Mouse (Mus musculus): Measurements from ENCODE around the gene Exosc7. TPM values are rescaled to one million over a fixed set of nuclear protein-coding genes. Genes with fewer than 3 reads are reported as not detected.

Exosc7 gene
- polyA plus RNA-seq, 1 experiment from 2014 or later: 157 TPM

DNA sequence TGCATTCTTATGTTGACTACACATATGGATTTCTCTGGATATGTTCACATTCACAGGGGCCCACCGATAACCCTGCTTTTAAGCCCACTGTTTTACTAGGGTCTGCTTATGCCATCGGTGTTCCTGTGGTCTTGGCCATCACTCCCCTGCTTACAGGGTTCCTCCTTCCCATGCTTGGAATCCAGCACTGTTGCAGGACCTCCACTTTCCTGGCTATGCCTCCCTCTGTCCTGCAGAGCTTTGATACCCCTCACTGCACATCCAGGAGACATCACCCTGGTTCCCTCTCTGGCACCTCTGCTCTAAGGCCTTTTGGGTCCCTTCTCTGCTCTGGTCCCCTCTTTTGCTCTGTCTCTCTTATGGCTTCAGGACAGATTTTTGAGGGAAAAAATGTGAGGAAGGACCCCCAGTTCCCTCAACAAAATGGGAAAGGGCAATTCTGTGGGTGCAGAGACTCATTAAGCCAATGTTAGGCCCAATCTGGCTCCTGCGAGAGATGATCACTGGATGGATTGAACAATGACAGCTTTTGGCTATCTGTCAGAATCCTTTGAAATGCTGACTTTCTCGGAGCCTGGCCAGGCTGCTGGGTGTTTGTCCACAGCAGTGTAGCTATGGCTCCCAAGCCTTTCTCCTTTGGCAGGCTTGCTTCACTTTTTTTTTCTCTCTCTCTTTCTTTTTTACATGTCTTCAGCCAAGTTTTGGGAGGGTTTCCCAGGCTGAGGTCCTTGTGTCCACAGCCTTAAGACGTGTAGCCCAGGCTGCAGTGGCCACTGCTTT, 37.4 kb downstream of the Exosc7 start, which contains the start of gene Clec3b:
Gene Clec3b, plus strand, starts transcription at position 706 of the 780 bp plus-strand sequence.
- WGBS: 87% methylated on average over 5 of the region's 5 CpGs
- no peak within 1 kb of the TSS for H3K4me3 ChIP-seq
- no peaks in the 10 kb centered on the region for H3K27me3 ChIP-seq (ENCODE audit: low read depth, poor library complexity, severe bottlenecking)
- H3K4me1 ChIP-seq: no peaks in the 10 kb centered on the region
- peaks cover 6% of the 10 kb centered on the region for H3K36me3 ChIP-seq
- peaks cover 7% of the 10 kb centered on the region; the same call in 1 of the 2 replicates for H3K9me3 ChIP-seq (replicated peaks)
- DNase-seq (ENCODE audit: low spot score): no peak
- no peak within 1 kb of the TSS for H3K27ac ChIP-seq (replicated peaks)

DNA sequence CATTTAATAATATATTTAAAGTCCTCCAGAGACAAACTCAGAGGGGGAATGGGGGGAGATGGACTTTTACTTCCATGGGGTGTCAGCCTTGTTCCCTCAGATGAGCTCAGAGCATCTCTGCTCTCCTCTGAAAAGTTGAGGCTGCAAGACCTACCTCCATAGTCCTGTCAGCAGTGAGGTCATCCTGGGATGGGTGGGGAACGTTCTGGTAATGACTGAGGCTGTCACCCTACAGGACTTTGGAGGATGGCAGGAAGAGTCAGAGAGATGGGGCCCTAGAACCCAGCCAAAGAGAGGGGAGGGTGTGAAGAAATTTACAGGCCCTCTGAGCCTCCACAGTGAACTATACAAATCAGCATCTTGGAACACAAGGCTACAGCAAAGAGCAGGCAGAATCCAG, 38.5 kb downstream of the Exosc7 start:
- no peaks in the 10 kb centered on the region for H3K36me3 ChIP-seq
- no peak for DNase-seq (ENCODE audit: low spot score)
- no peak overlapping the region for H3K27ac ChIP-seq (replicated peaks)
- WGBS: 74% methylated on average over 1 of the region's 1 CpGs
- H3K27me3 ChIP-seq (ENCODE audit: low read depth, poor library complexity, severe bottlenecking): peaks cover 4% of the 10 kb centered on the region; the same call in 1 of the 2 replicates
- H3K9me3 ChIP-seq (replicated peaks): no peaks in the 10 kb centered on the region
- H3K4me3 ChIP-seq: no peak overlapping the region
- peaks cover 1% of the 10 kb centered on the region; the same call in 1 of the 2 replicates for H3K4me1 ChIP-seq

DNA sequence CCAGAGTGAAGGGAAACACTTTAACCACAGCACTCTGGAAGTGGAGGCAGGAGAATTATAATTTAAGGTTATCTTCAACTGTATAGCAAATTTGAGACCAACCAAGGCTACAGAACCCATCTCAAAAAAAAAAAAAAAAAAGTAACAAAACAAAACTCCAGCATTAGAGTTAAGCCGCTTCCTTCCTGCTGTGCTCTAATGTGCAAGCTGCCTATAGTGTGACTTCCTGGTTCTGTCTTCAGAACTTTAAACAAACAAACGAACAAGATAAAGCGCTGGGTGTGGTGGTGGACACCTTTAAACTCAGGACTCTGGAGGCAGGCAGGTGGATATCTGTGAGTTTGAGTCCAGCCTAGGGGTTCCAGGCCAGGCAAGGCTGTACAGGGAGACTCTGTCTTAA, 39.0 kb downstream of the Exosc7 start:
- 78% methylated on average over 3 of the region's 3 CpGs for WGBS
- H3K4me1 ChIP-seq: peaks cover 6% of the 10 kb centered on the region

DNA sequence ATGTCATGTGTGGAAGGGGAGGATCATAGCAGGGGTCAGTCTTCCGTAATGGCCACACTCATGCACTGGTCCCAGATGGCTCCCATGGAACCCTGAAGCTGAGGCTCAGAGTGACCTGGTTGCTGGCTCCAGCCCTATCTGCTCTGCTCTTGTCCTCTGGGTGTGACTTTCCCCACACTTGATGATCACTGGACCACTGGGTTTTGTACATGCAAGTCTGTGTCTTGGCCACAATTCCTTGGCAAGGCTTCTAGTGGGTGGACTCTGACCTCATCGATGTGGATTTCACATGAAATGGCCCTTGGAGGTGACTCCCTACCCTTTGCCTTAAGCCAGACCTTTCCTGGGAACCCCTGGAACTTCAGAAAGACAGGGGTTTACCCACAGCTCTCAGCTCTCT, 40.1 kb downstream of the Exosc7 start:
- Histone ChIP-seq H3K4me1 (peaks cover 7% of the 10 kb centered on the region), H3K27ac (replicated peaks) (no peak overlapping the region), H3K36me3 (no peaks in the 10 kb centered on the region), H3K27me3 (ENCODE audit: low read depth, poor library complexity, severe bottlenecking) (peaks cover 10% of the 10 kb centered on the region), H3K4me3 (no peak overlapping the region), H3K9me3 (replicated peaks) (no peaks in the 10 kb centered on the region)
- 95% methylated on average over 2 of the region's 2 CpGs for WGBS
- DNase-seq (ENCODE audit: low spot score): no peak

More for the DNA sequence above, 39.0 kb downstream of the Exosc7 start:
- Histone ChIP-seq H3K4me3 (no peak overlapping the region), H3K27ac (replicated peaks) (no peak overlapping the region), H3K36me3 (no peaks in the 10 kb centered on the region), H3K27me3 (ENCODE audit: low read depth, poor library complexity, severe bottlenecking) (peaks cover 6% of the 10 kb centered on the region; the same call in 1 of the 2 replicates), H3K9me3 (replicated peaks) (no peaks in the 10 kb centered on the region)
- DNase-seq (ENCODE audit: low spot score): no peak

DNA sequence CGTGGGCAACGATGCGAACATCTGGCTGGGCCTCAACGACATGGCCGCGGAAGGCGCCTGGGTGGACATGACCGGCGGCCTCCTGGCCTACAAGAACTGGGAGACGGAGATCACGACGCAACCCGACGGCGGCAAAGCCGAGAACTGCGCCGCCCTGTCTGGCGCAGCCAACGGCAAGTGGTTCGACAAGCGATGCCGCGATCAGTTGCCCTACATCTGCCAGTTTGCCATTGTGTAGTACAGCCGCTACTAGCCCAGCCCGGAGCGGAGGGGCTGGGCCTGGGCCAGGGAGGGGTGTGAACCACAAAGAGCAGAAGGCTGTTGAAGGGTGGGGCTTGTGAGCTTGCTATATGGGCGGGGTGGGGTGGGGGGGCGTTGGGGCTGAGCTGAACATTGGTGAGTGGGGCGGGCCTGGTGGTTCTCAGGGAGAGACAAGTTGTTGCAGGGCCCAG, 43.9 kb downstream of the Exosc7 start:
- Histone ChIP-seq H3K27me3 (ENCODE audit: low read depth, poor library complexity, severe bottlenecking) (peaks cover 12% of the 10 kb centered on the region), H3K4me3 (peak overlapping the region; percentile 30), H3K27ac (replicated peaks) (peak overlapping the region; percentile 4; the same call in 1 of the 2 replicates), H3K9me3 (replicated peaks) (no peaks in the 10 kb centered on the region), H3K4me1 (peaks cover 7% of the 10 kb centered on the region), H3K36me3 (no peaks in the 10 kb centered on the region)
- WGBS: 32% methylated on average over 30 of the region's 30 CpGs
- DNase-seq (ENCODE audit: low spot score): peak; percentile 30

DNA sequence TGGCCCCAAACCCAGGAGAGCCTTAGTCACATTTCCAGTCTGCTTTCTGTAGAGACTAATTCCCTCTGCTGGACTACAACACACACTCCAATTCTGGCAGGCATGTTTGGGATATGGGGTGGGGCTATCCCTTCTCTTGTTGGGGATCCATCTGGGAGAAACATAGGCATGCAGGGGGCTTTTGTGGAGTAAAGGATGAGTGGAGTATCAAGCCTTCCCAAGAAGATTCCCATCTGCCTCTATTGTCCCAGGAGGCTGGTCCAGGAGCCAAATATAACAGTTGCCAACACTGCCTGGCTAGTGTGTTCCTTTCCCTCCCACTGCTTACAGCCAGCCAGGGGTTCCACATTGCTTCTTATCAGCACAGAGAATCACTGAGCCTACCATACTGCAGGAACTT, 44.7 kb downstream of the Exosc7 start:
- Histone ChIP-seq H3K9me3 (replicated peaks) (no peaks in the 10 kb centered on the region), H3K36me3 (no peaks in the 10 kb centered on the region), H3K4me1 (peaks cover 7% of the 10 kb centered on the region), H3K27ac (replicated peaks) (no peak overlapping the region), H3K4me3 (no peak overlapping the region), H3K27me3 (ENCODE audit: low read depth, poor library complexity, severe bottlenecking) (peaks cover 12% of the 10 kb centered on the region)
- no peak for DNase-seq (ENCODE audit: low spot score)

DNA sequence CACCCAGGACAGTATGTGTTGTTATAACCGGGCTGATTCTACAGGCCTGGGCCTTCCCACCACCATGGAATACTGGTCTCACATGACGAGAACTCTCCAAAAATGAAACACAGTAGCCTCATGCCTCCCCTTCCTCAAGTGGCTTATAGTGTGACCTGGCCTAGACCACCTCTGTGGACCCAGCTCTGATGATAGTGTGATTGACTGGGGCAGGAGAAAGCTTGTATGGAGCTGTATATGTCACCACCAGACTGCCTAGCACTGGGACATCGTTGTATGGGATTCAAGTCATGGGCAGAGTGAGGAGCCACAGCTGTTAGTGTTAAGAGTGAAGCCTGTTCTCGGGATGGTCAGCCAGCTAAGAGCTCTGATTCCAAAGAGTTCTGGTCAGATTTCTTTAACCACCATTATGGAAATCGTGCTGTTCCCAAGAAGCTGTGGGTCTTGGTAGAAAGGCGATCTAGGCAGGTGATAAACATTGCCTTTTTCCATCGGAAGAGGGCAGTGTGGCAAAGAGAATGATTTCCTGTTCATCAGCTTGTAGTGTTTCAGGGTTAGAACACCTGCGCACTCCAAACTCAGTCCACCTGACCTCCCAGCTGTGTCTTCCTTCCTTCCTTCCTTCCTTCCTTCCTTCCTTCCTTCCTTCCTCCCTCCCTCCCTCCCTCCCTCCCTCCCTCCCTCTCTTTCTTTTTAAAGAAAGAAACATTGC, 45.3 kb downstream of the Exosc7 start:
- Histone ChIP-seq H3K9me3 (replicated peaks) (no peaks in the 10 kb centered on the region), H3K4me1 (peaks cover 7% of the 10 kb centered on the region), H3K36me3 (no peaks in the 10 kb centered on the region), H3K4me3 (no peak overlapping the region), H3K27ac (replicated peaks) (no peak overlapping the region), H3K27me3 (ENCODE audit: low read depth, poor library complexity, severe bottlenecking) (peaks cover 12% of the 10 kb centered on the region)
- no peak for DNase-seq (ENCODE audit: low spot score)
- WGBS: 58% methylated on average over 8 of the region's 8 CpGs

DNA sequence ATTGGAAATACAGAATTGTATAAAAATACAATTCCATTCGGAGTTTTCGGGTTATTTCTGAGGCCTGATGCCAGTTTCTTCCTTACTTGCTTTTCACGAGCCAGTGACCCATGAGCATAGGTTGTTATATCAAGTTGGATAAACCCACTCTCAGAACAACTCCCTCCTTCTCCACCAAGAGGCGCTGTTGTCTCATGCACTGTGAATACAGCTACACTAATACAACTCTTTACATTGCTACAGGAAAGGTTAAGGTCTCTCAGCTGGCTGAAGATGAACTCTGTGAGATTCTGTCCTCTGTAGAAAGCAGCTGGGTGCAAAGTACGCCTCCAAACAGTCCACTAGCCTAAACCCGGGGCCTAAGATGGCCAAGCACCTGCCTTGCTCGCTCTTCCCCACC, 46.3 kb downstream of the Exosc7 start:
- no peaks in the 10 kb centered on the region for H3K36me3 ChIP-seq
- 63% methylated on average over 7 of the region's 7 CpGs for WGBS
- peaks cover 7% of the 10 kb centered on the region for H3K4me1 ChIP-seq
- no peak overlapping the region for H3K4me3 ChIP-seq
- peak; percentile 54 for DNase-seq (ENCODE audit: low spot score)
- no peaks in the 10 kb centered on the region for H3K9me3 ChIP-seq (replicated peaks)
- peaks cover 12% of the 10 kb centered on the region for H3K27me3 ChIP-seq (ENCODE audit: low read depth, poor library complexity, severe bottlenecking)
- no peak overlapping the region for H3K27ac ChIP-seq (replicated peaks)

DNA sequence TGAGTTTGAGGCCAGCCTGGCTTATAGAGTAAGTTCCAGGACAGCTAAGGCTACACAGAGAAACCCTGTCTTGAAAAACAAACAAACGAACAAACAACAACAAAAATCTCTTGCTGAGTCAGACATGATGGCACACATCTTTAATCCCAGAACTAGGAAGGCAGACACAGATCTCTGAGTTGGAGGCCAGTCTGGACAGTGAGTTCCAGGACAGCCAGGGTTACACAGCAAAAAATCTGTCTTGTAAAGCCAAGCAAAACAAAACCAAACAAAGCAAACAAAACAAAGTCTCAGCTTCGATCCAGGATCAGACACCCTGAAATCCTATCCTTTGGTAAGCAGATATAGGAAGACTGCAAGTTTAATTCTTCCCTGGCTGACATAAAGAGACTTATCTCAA, 48.8 kb downstream of the Exosc7 start:
- Histone ChIP-seq H3K36me3 (no peaks in the 10 kb centered on the region), H3K4me1 (peaks cover 4% of the 10 kb centered on the region), H3K4me3 (no peak overlapping the region), H3K9me3 (replicated peaks) (no peaks in the 10 kb centered on the region), H3K27ac (replicated peaks) (no peak overlapping the region), H3K27me3 (ENCODE audit: low read depth, poor library complexity, severe bottlenecking) (peaks cover 6% of the 10 kb centered on the region; the same call in 1 of the 2 replicates)
- no peak for DNase-seq (ENCODE audit: low spot score)
- WGBS: 77% methylated on average over 2 of the region's 2 CpGs

DNA sequence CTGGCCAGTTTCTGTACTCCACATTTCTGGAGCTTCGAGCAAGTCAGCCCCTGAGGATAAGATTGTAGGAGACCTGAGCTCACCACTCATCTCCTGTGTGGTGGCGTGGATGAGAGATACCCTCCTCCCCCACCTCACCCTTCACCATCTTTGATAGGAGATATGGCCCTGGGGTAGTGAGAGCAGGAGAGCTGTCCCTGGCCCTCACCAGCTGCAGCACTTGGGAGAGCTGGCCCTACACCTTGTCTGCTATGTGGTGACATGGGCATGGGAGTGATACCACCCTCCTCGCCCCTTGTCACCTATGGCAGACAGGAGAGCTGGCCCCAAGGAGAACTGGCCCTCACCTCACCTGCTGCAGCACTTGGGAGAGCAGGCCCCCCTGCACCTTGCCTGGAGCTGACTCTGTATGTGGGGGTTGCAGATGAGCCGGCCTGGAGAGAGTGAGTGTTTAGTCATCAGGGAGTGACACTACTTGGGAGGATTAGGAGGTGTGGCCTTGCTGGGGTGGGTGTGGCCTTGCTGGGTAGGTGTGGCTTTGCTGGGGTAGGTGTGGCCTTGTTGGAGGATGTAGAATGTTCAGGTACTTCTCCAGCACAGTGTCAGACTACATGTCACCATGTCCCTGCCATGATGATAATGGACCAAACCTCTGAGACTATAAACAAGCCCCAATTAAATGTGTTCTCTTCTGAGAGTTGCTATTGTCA, 50.1 kb downstream of the Exosc7 start:
- 89% methylated on average over 4 of the region's 4 CpGs for WGBS
- H3K4me1 ChIP-seq: no peaks in the 10 kb centered on the region
- peaks cover 2% of the 10 kb centered on the region; the same call in 1 of the 2 replicates for H3K27me3 ChIP-seq (ENCODE audit: low read depth, poor library complexity, severe bottlenecking)
- H3K4me3 ChIP-seq: no peak overlapping the region
- no peaks in the 10 kb centered on the region for H3K9me3 ChIP-seq (replicated peaks)
- no peak overlapping the region for H3K27ac ChIP-seq (replicated peaks)
- no peak for DNase-seq (ENCODE audit: low spot score)
- no peaks in the 10 kb centered on the region for H3K36me3 ChIP-seq

DNA sequence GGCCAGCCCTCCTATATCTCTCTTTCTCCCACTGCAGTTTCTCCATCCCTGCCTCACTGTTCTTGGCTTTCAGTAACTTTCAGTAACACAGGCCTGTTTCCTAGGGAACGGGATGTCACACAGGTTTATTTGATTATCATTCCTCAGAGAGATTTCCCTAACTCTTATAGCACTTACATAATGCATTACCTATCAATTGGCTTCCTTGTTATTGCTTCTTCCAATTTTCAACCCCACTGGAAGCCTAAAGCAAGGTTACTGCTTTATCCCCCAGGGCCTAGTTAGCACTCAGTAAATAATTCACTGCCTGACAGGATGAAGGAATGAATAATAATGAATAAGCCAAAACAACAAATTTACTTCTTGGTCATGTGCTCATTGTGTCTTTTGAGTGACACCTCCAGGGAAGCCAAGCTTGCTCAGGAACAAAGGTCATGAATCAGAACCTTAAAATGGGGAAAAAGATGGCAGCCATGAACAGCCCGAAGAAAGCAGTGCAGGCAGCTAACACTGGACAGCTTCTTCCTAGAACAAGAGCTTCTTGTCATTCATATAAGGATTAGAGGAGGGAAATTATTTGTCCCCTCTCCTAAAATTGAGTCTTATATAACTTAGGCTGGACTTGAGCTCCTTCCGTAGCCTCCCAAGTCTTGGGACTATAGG, 52.9 kb downstream of the Exosc7 start:
- DNase-seq (ENCODE audit: low spot score): no peak
- 85% methylated on average over 3 of the region's 3 CpGs for WGBS
- Histone ChIP-seq H3K4me3 (no peak overlapping the region), H3K36me3 (no peaks in the 10 kb centered on the region), H3K9me3 (replicated peaks) (no peaks in the 10 kb centered on the region), H3K4me1 (no peaks in the 10 kb centered on the region), H3K27me3 (ENCODE audit: low read depth, poor library complexity, severe bottlenecking) (no peaks in the 10 kb centered on the region), H3K27ac (replicated peaks) (no peak overlapping the region)

DNA sequence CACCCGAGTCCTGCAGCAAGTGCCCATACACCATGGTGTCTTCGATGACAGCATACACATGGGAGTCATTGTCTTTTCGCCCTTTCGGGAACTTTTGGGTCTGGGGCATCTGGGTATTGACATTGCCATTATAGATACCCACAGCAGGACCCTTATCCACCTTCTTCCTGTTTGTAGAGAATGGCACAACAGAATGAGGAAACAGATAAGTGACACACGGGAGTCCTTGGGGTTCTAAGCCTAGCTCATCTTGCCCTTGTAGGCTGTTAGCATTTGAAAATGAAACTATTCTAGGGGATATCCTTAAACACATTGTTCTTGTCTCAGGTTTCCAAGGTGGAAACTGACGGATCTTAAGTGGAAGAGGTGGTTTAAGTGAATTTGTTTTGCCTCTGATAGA, 60.7 kb downstream of the Exosc7 start:
- WGBS: 88% methylated on average over 6 of the region's 6 CpGs
- no peak overlapping the region for H3K27ac ChIP-seq (replicated peaks)
- DNase-seq (ENCODE audit: low spot score): no peak
- peaks cover 8% of the 10 kb centered on the region for H3K4me1 ChIP-seq
- no peaks in the 10 kb centered on the region for H3K36me3 ChIP-seq
- H3K9me3 ChIP-seq (replicated peaks): no peaks in the 10 kb centered on the region
- H3K4me3 ChIP-seq: no peak overlapping the region
- H3K27me3 ChIP-seq (ENCODE audit: low read depth, poor library complexity, severe bottlenecking): no peaks in the 10 kb centered on the region

Measured in midbrain, embryonic 10.5 days (tissue).